7 mouse cellular contexts compared by ENCODE assay signal in the genomic region with DNA sequence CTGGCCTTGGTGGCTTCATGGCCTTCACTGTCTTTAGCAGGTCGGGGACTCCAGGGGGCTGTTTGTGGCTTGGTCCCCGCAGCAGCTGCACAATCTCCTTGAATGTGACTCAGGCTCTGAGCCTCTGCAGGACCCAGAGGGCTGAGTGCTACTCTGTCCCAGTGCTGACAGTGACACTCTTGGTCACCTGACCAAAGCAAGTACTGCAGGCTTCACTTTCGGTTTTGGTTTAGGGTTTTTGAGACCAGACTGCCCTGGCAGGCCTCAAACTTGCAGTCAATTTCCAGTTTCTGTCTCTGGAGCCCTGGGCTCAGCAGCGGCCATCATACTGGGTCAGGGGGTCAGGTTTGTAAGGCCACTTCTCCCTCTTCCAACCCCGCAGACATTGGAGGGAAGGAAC. TPM values are rescaled to one million over a fixed set of nuclear protein-coding genes. Genes with fewer than 3 reads are reported as not detected.
DNase-seq lines count a peak whose midpoint lies in the region; ATAC-seq and TF ChIP-seq lines count a peak whose summit lies in the region.

No protein-coding gene starts in this region.

- H3K9me3 ChIP-seq in lung, postnatal 0 days (ENCODE audit: low read length) = no peaks in the 10 kb centered on the region
- H3K9me3 ChIP-seq in midbrain, embryonic 16.5 days (replicated peaks; ENCODE audit: control insufficient read depth, low read length, poor library complexity, severe bottlenecking) = no peaks in the 10 kb centered on the region

- 0 out of 2 replicates have a peak, but pooled peaks have one; percentile 17 for TF ChIP-seq POLR2A in thymus, adult 2 months (IDR thresholded peaks at IDR 0.05; ENCODE audit: control insufficient read depth, extremely low read depth, insufficient read depth, low read length, poor library complexity)

- peak; percentile 53 for DNase-seq in NIH3T3 (ENCODE audit: low read depth)
- DNase-seq in gastrocnemius, adult 8-10 months (ENCODE audit: low spot score in 2 of 2) = peak; percentile 46
- DNase-seq in kidney, adult 11 months = peak; percentile 70
- peak; percentile 92 for DNase-seq in lung, postnatal 0 days (ENCODE audit: low spot score)
- DNase-seq in thymus, adult 2 months = peak; percentile 53
- DNase-seq in right cerebral cortex, adult 2 months (ENCODE audit: low spot score in 2 of 2) = no peak

- no peak overlapping the region for H3K4me3 ChIP-seq in lung, postnatal 0 days (ENCODE audit: low read depth, low read length)
- H3K4me3 ChIP-seq in thymus, adult 2 months (ENCODE audit: control insufficient read depth, insufficient read depth, low read length) = peak overlapping the region; percentile 34
- H3K4me3 ChIP-seq in midbrain, embryonic 16.5 days (ENCODE audit: low read depth, low read length) = no peak overlapping the region

- peak; percentile 84 for ATAC-seq in lung, postnatal 0 days
- no peak for ATAC-seq in midbrain, embryonic 16.5 days

- 0 out of 2 replicates have a peak overlapping the region, but pooled peaks have one; percentile 19 for H3K9ac ChIP-seq in lung, postnatal 0 days (replicated peaks; ENCODE audit: low read depth)
- H3K9ac ChIP-seq in midbrain, embryonic 16.5 days (ENCODE audit: low read depth, low read length) = no peak overlapping the region

- no peak for TF ChIP-seq EP300 in lung, postnatal 0 days (IDR thresholded peaks at IDR 0.05)

- no peaks in the 10 kb centered on the region for H3K4me1 ChIP-seq in lung, postnatal 0 days (ENCODE audit: insufficient read depth, low read depth, low read length)
- H3K4me1 ChIP-seq in thymus, adult 2 months (replicated peaks; ENCODE audit: control insufficient read depth, insufficient read depth, low read length) = peaks cover 37% of the 10 kb centered on the region
- H3K4me1 ChIP-seq in midbrain, embryonic 16.5 days (ENCODE audit: control insufficient read depth, insufficient read depth, low read length) = no peaks in the 10 kb centered on the region

- 0 out of 2 replicates have a peak overlapping the region, but pooled peaks have one; percentile 27 for H3K4me2 ChIP-seq in lung, postnatal 0 days (replicated peaks; ENCODE audit: low read depth, low read length)
- H3K4me2 ChIP-seq in midbrain, embryonic 16.5 days (ENCODE audit: low read length) = no peak overlapping the region

- peak overlapping the region; percentile 73 for H3K27ac ChIP-seq in lung, postnatal 0 days (ENCODE audit: low read length)
- peak overlapping the region; percentile 83; the same call in 1 of the 2 replicates for H3K27ac ChIP-seq in thymus, adult 2 months (ENCODE audit: control insufficient read depth, insufficient read depth, low read length)
- no peak overlapping the region for H3K27ac ChIP-seq in midbrain, embryonic 16.5 days (ENCODE audit: low read length)

- WGBS in lung, postnatal 0 days = 12% methylated on average over 5 of the region's 5 CpGs
- 2% methylated on average over 5 of the region's 5 CpGs for WGBS in thymus, adult 2 months
- WGBS in midbrain, embryonic 16.5 days = 75% methylated on average over 5 of the region's 5 CpGs

- no peaks in the 10 kb centered on the region for H3K27me3 ChIP-seq in lung, postnatal 0 days (replicated peaks; ENCODE audit: insufficient read depth, low read length)
- no peaks in the 10 kb centered on the region for H3K27me3 ChIP-seq in thymus, adult 2 months (ENCODE audit: control insufficient read depth, insufficient read depth, low read length)
- no peaks in the 10 kb centered on the region; the same call in 1 of the 2 replicates for H3K27me3 ChIP-seq in midbrain, embryonic 16.5 days (ENCODE audit: control insufficient read depth, insufficient read depth, low read depth, low read length)

- peaks cover 8% of the 10 kb centered on the region for H3K36me3 ChIP-seq in lung, postnatal 0 days (ENCODE audit: insufficient read depth, low read length)
- no peaks in the 10 kb centered on the region for H3K36me3 ChIP-seq in thymus, adult 2 months (ENCODE audit: control insufficient read depth, insufficient read depth, low read length)
- no peaks in the 10 kb centered on the region for H3K36me3 ChIP-seq in midbrain, embryonic 16.5 days (ENCODE audit: control insufficient read depth, insufficient read depth, low read length)

- TF ChIP-seq CTCF in lung, postnatal 0 days (IDR thresholded peaks at IDR 0.05) = peak; percentile 21
- TF ChIP-seq CTCF in thymus, adult 2 months (IDR thresholded peaks at IDR 0.05; ENCODE audit: borderline replicate concordance, control insufficient read depth, extremely low read depth, insufficient read depth, low read length, poor library complexity) = no peak

RNA-seq across cellular contexts. Expression of gene Tmem189, which starts 8.3 kb away (rescaled TPM):
- 10 to 100 TPM; 11.8 to 13.1 (median 12.5) TPM for total RNA-seq in gastrocnemius, adult 8-10 months (2022)
- polyA plus RNA-seq in lung, postnatal 0 days (2015; fragmentation: Nextera tagmentation; extraction: Ambion mirVana) = 51.7 and 55.1 TPM in 2 replicates
- 209 and 215 TPM in 2 replicates for polyA plus RNA-seq in thymus, adult 2 months (2012; rRNA removed)
- polyA plus RNA-seq in midbrain, embryonic 16.5 days (2015; fragmentation: Nextera tagmentation; extraction: Ambion mirVana) = 29.7 and 30.3 TPM in 2 replicates

RNA-seq across cellular contexts. Expression of gene Cebpb, which starts 9.2 kb away (rescaled TPM):
- total RNA-seq in gastrocnemius, adult 8-10 months (2022) = 100 to 1,000 TPM in 2 of 4 experiments, 10 to 100 TPM in 2; 75.3 to 167 (median 96.4) TPM
- 108 and 122 TPM in 2 replicates for polyA plus RNA-seq in lung, postnatal 0 days (2015; fragmentation: Nextera tagmentation; extraction: Ambion mirVana)
- 69.6 and 135 TPM in 2 replicates for polyA plus RNA-seq in thymus, adult 2 months (2012; rRNA removed)
- polyA plus RNA-seq in midbrain, embryonic 16.5 days (2015; fragmentation: Nextera tagmentation; extraction: Ambion mirVana) = 0.37 and 0.60 TPM in 2 replicates

RNA-seq across cellular contexts. Expression of gene Gm20431, which starts 36.6 kb away (rescaled TPM):
- 10 to 100 TPM in 2 of 4 experiments, 1 to 10 TPM in 2; 5.9 to 14.3 (median 9.0) TPM for total RNA-seq in gastrocnemius, adult 8-10 months (2022)
- 5.2 and 8.4 TPM in 2 replicates for polyA plus RNA-seq in lung, postnatal 0 days (2015; fragmentation: Nextera tagmentation; extraction: Ambion mirVana)
- 9.5 and 15.3 TPM in 2 replicates for polyA plus RNA-seq in thymus, adult 2 months (2012; rRNA removed)
- 7.7 and 9.2 TPM in 2 replicates for polyA plus RNA-seq in midbrain, embryonic 16.5 days (2015; fragmentation: Nextera tagmentation; extraction: Ambion mirVana)

Comparison
In these comparisons a context has a peak if more than half of its experiments do, and no peak if none do; other contexts are left out.
1. DNase-seq: peak in NIH3T3 (single experiment), gastrocnemius, adult 8-10 months (2 of 2), kidney, adult 11 months (single experiment), lung, postnatal 0 days (single experiment) and thymus, adult 2 months (single experiment); none in right cerebral cortex, adult 2 months (0 of 2).
2. RNA of gene Cebpb, which starts 9.2 kb away (polyA plus RNA-seq): 108 to 122 TPM in lung, postnatal 0 days and 69.6 to 135 TPM in thymus, adult 2 months; 0.37 to 0.60 TPM in midbrain, embryonic 16.5 days; every median in the first group is over 10 times any median in the second.